Mouse (Mus musculus) megakaryocyte-erythroid progenitor cell, adult 5-6 weeks (primary cell): Measurements from ENCODE around the gene Prkca. TPM values are rescaled to one million over a fixed set of nuclear protein-coding genes. Genes with fewer than 3 reads are reported as not detected.

Experiments
- ATAC-seq: replicated peaks from 2 replicates; pipeline ENCODE4 v1.8.0; 2016; ENCODE audit warnings: mild to moderate bottlenecking, inconsistent platforms; ENCODE audit not compliant: severe bottlenecking, poor library complexity, low FRiP score, low TSS enrichment
- total RNA-seq, 2 experiments: library from RNA; stranded (forward) in 1 of 2; stranded (reverse) in 1 of 2; fragments of 200-1000, 215-1000 nt in 1 of 2; fragments of >200 nt in 1 of 2; fragmentation: Nextera tagmentation in 1 of 2; gene quantifications; 2 replicates each; pipeline ENCODE4 v1.2.3; 2014 to 2017

The Prkca gene
- total RNA-seq, 2 experiments from 2014 or later: 8.2 to 11.4 TPM

- ATAC-seq: no peak
Measured at GRCm38 (mm10) chr11:108153997-108154841, 189.5 kb downstream of the Prkca start.

GRCm38 (mm10) chr11:108152591-108152990 lies 191.1 kb downstream of the Prkca start:
- ATAC-seq: no peak

- no peak for ATAC-seq
Measured at GRCm38 (mm10) chr11:108150410-108150809, 193.3 kb downstream of the Prkca start.

- peak; percentile 58 for ATAC-seq
Measured at GRCm38 (mm10) chr11:108149187-108149586, 194.5 kb downstream of the Prkca start.

GRCm38 (mm10) chr11:108148491-108148890 lies 195.2 kb downstream of the Prkca start:
- peak; percentile 80 for ATAC-seq

GRCm38 (mm10) chr11:108145752-108146496 lies 197.8 kb downstream of the Prkca start:
- no peak for ATAC-seq

- ATAC-seq: no peak
Measured at GRCm38 (mm10) chr11:108145128-108145527, 198.6 kb downstream of the Prkca start.

GRCm38 (mm10) chr11:108143739-108144138 lies 200.0 kb downstream of the Prkca start:
- no peak for ATAC-seq

GRCm38 (mm10) chr11:108140028-108140427 lies 203.7 kb downstream of the Prkca start:
- no peak for ATAC-seq

GRCm38 (mm10) chr11:108136341-108136740 lies 207.4 kb downstream of the Prkca start:
- ATAC-seq: no peak

- ATAC-seq: 0 out of 2 replicates have a peak, but pooled peaks have one; percentile 59
Measured at GRCm38 (mm10) chr11:108135407-108136159, 208.1 kb downstream of the Prkca start.

- ATAC-seq: peak; percentile 57
Measured at GRCm38 (mm10) chr11:108128593-108128992, 215.1 kb downstream of the Prkca start.

GRCm38 (mm10) chr11:108127908-108128307 lies 215.8 kb downstream of the Prkca start:
- no peak for ATAC-seq

GRCm38 (mm10) chr11:108122486-108122885 lies 221.2 kb downstream of the Prkca start:
- no peak for ATAC-seq

- no peak for ATAC-seq
Measured at GRCm38 (mm10) chr11:108120708-108121107, 223.0 kb downstream of the Prkca start.

GRCm38 (mm10) chr11:108119785-108120184 lies 223.9 kb downstream of the Prkca start:
- no peak for ATAC-seq

- ATAC-seq: no peak
Measured at GRCm38 (mm10) chr11:108118814-108119213, 224.9 kb downstream of the Prkca start.

- ATAC-seq: no peak
Measured at GRCm38 (mm10) chr11:108118221-108118620, 225.5 kb downstream of the Prkca start.

- ATAC-seq: no peak
Measured at GRCm38 (mm10) chr11:108117360-108118050, 226.2 kb downstream of the Prkca start.
